Mouse (Mus musculus) testis, postnatal 14 days (tissue): Measurements from ENCODE around the gene Ctcfl.

Experiments
- DNase-seq: peaks from one replicate; pipeline ENCODE4 v3.0.0; 2021; ENCODE audit warnings: low spot score

Gene Ctcfl

DNA sequence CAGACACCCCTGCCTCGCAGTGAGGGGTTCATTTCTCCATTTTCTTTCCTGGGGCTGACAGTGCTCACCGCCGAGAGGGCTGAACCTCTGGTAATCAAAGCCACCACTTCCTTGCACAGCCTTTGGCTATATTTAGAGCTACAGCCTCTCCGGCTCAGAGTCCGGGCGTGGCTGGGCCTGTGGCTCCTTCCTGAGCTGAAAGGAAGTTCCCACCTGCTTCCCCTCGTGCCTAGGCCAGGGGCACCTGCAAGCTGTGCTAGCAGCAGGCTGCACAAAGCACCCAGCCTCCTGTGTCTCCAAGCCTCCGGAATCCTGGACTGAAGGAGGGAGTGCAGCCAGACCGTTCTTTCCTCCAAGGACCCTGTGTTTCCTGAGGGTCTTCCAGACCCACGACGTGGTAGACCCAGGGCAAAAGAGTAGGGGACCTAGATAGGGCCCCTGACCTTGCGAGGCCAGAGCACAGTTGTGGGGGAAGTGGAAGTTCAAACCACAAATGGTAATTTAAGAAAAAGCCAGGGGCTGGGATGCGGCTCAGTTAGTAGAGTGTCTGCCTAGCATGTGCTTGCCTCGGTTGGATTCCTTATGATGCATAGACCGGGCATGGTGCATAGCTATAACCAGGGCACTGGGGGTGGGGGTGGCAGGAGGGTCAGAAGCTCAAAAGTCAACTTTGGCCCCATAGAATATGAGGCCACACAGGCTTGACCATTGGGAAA is 72.6 kb downstream of the Ctcfl start:
- no peak for DNase-seq

DNA sequence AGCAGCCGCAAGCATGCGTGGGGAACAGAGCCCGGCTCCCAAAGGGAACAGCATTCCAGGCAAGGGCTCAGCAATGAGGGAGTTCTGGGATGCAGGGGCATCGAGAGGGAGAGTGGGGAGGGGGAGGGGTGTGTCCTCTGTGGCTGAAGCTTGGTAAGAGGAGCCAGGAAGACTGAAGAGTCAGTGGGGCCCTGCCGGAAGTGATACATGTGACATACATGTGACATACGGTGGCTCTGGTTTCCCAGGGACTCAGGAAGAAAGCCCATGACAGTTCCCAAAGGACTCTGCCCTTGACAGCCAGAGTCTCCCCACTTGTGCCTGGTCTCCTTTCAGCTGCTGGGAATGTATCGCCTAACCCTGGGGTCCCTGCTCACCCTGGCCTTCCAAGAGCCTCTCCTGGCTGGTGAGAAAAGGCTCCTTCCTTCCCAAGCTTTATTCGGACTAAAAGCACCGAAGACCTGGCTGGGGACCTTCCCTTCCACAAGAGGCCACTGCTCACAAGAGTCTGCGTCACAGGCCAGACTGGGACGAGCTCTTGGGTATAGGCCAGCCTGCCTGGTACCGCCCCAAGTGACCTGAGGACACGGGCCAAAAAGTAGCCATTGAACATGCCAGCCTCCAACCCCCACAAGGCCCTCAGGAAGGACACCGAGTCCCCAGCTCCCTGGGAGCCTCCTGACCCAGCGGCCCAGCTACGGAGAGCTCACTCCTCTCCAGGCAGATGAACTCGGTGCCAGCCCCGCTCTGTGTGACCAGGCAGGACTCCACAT is 74.9 kb downstream of the Ctcfl start:
- peak; percentile 80 for DNase-seq
